ENCODE assay signal across 9 mouse cellular contexts in the genomic region with DNA sequence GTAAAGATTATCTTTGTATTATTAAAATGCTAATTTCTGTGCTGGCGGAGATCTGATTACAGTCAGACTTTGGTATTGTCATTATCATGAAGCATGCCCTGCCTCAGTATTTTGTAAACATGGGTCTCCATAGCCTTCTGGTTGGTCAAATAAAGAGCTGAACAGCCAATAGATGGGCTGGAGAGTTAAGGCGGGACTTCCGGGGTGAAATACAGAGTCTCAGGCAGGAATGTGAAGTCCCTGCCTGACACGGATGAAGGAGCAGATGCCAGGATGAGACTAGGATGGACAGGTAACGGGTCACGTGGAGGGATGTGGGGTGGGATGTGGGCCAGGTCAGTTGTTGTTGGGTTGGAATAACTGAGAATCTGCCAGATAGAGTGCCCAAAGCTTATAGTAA. TPM values are rescaled to one million over a fixed set of nuclear protein-coding genes. Genes with fewer than 3 reads are reported as not detected.
DNase-seq lines count a peak whose midpoint lies in the region; ATAC-seq and TF ChIP-seq lines count a peak whose summit lies in the region.
"Had no signal": no experiment of that assay in that cellular context is flagged by ENCODE, and none has a peak within 500 bp of the region (broad histone marks: within the 10 kb centered on the region; RNA-seq: fewer than 3 reads in every experiment).

Atg4b (plus strand) TSS at position 211 of the 400 bp plus-strand sequence.

- no peaks in the 10 kb centered on the region for H3K9me3 ChIP-seq in MEL (replicated peaks; ENCODE audit: insufficient read depth, low read length)
- H3K9me3 ChIP-seq in forebrain, embryonic 12.5 days: no peaks in the 10 kb centered on the region
- no peaks in the 10 kb centered on the region for H3K9me3 ChIP-seq in limb, embryonic 15.5 days
- H3K9me3 ChIP-seq in stomach, embryonic 15.5 days: no peaks in the 10 kb centered on the region
- H3K9me3 ChIP-seq: megakaryocyte, embryonic 14.5 days had no signal

- no peak for TF ChIP-seq EP300 in MEL (IDR thresholded peaks at IDR 0.05; ENCODE audit: low read depth in 1 of 2, low read length in 2 of 2)

- ATAC-seq in forebrain, embryonic 12.5 days (ENCODE audit: low FRiP score): no peak
- no peak for ATAC-seq in hematopoietic stem cell, adult 5-6 weeks (replicated peaks in 1 of 2; ENCODE audit: insufficient read depth in 1 of 2, low FRiP score in 2 of 2, low TSS enrichment in 1 of 2, low read depth in 1 of 2, poor library complexity in 2 of 2, severe bottlenecking in 2 of 2)
- ATAC-seq in limb, embryonic 15.5 days (ENCODE audit: insufficient number of reproducible peaks, low FRiP score, low TSS enrichment, low read depth): no peak
- ATAC-seq in stomach, embryonic 15.5 days (ENCODE audit: insufficient read depth, low FRiP score, low read depth): no peak

- peaks cover 7 to 18% of the 10 kb centered on the region in 2 experiments for H3K36me3 ChIP-seq in MEL (ENCODE audit: control insufficient read depth in 1 of 2, insufficient read depth in 2 of 2, low read length in 2 of 2)
- H3K36me3 ChIP-seq in forebrain, embryonic 12.5 days (replicated peaks): peaks cover 19% of the 10 kb centered on the region
- H3K36me3 ChIP-seq in limb, embryonic 15.5 days: peaks cover 25% of the 10 kb centered on the region
- H3K36me3 ChIP-seq in stomach, embryonic 15.5 days: peaks cover 15% of the 10 kb centered on the region

- H3K27ac ChIP-seq in MEL (ENCODE audit: control insufficient read depth, low read depth, low read length): no peak within 1 kb of the TSS
- no peak within 1 kb of the TSS for H3K27ac ChIP-seq in forebrain, embryonic 12.5 days
- H3K27ac ChIP-seq in limb, embryonic 15.5 days: no peak within 1 kb of the TSS
- no peak within 1 kb of the TSS for H3K27ac ChIP-seq in stomach, embryonic 15.5 days

- H3K4me2 ChIP-seq in forebrain, embryonic 12.5 days: no peak within 1 kb of the TSS
- no peak within 1 kb of the TSS for H3K4me2 ChIP-seq in limb, embryonic 15.5 days
- no peak within 1 kb of the TSS for H3K4me2 ChIP-seq in stomach, embryonic 15.5 days

- TF ChIP-seq RAD21 in MEL (IDR thresholded peaks at IDR 0.05; ENCODE audit: low read depth, low read length): no peak

- no peak within 1 kb of the TSS for H3K9ac ChIP-seq in MEL (ENCODE audit: control insufficient read depth, low read depth, low read length, poor library complexity, severe bottlenecking)
- no peak within 1 kb of the TSS for H3K9ac ChIP-seq in forebrain, embryonic 12.5 days
- no peak within 1 kb of the TSS for H3K9ac ChIP-seq in limb, embryonic 15.5 days
- H3K9ac ChIP-seq in stomach, embryonic 15.5 days: no peak within 1 kb of the TSS

- WGBS in forebrain, embryonic 12.5 days: 77% methylated on average over 6 of the region's 6 CpGs
- 91% methylated on average over 6 of the region's 6 CpGs for WGBS in limb, embryonic 15.5 days
- 88% methylated on average over 6 of the region's 6 CpGs for WGBS in stomach, embryonic 15.5 days

- peaks cover 7 to 12% of the 10 kb centered on the region in 2 experiments; a peak in 3 of 4 replicates for H3K4me1 ChIP-seq in MEL (ENCODE audit: control insufficient read depth in 1 of 2, insufficient read depth in 2 of 2, low read length in 2 of 2)
- H3K4me1 ChIP-seq in forebrain, embryonic 12.5 days: peaks cover 23% of the 10 kb centered on the region
- H3K4me1 ChIP-seq in limb, embryonic 15.5 days: peaks cover 15% of the 10 kb centered on the region
- peaks cover 4% of the 10 kb centered on the region for H3K4me1 ChIP-seq in stomach, embryonic 15.5 days

- H3K27me3 ChIP-seq in MEL (ENCODE audit: control insufficient read depth in 1 of 2, insufficient read depth in 2 of 2, low read length in 2 of 2): no peaks in the 10 kb centered on the region
- no peaks in the 10 kb centered on the region for H3K27me3 ChIP-seq in forebrain, embryonic 12.5 days
- no peaks in the 10 kb centered on the region for H3K27me3 ChIP-seq in limb, embryonic 15.5 days
- H3K27me3 ChIP-seq in stomach, embryonic 15.5 days (replicated peaks): no peaks in the 10 kb centered on the region
- H3K27me3 ChIP-seq: megakaryocyte, embryonic 14.5 days had no signal

- no peak within 1 kb of the TSS for H3K4me3 ChIP-seq in MEL (ENCODE audit: control insufficient read depth in 1 of 2, insufficient read depth in 1 of 2, low read depth in 2 of 2, low read length in 2 of 2)
- no peak within 1 kb of the TSS for H3K4me3 ChIP-seq in forebrain, embryonic 12.5 days (replicated peaks)
- no peak within 1 kb of the TSS for H3K4me3 ChIP-seq in limb, embryonic 15.5 days
- H3K4me3 ChIP-seq in stomach, embryonic 15.5 days (replicated peaks): no peak within 1 kb of the TSS
- H3K4me3 ChIP-seq: megakaryocyte, embryonic 14.5 days had no signal

- TF ChIP-seq CTCF in MEL (IDR thresholded peaks at IDR 0.05 in 2 of 3, conservative IDR thresholded peaks at IDR 0.05 in 1 of 3; ENCODE audit: control insufficient read depth in 1 of 3, insufficient read depth in 1 of 3, low read depth in 2 of 3, low read length in 3 of 3, poor library complexity in 1 of 3, severe bottlenecking in 1 of 3): no peak

- H3K79me2 ChIP-seq in MEL (ENCODE audit: control insufficient read depth, insufficient read depth, low read length, poor library complexity): peaks cover 28% of the 10 kb centered on the region

- DNase-seq in heart, adult 18-20 months: no peak
- no peak for DNase-seq in heart, adult 11 months
- no peak for DNase-seq in MEL (ENCODE audit: low read depth, low spot score)
- DNase-seq in embryo, embryonic 10.5 days (ENCODE audit: low spot score): no peak

- TF ChIP-seq POLR2A in MEL (IDR thresholded peaks at IDR 0.05; ENCODE audit: control insufficient read depth in 1 of 2, insufficient read depth in 1 of 2, low read depth in 1 of 2, low read length in 2 of 2, poor library complexity in 1 of 2): no peak

TF ChIP-seq in MEL, 35 proteins besides CTCF, POLR2A, EP300 and RAD21:
- TF ChIP-seq HCFC1 (IDR thresholded peaks at IDR 0.05; ENCODE audit: low read depth, low read length): no peak
- peak; percentile 42; the same call in 1 of the 2 replicates for TF ChIP-seq MAX (IDR thresholded peaks at IDR 0.05; ENCODE audit: low read length)

RNA-seq across cellular contexts. Expression of gene Atg4b, which starts in this region (rescaled TPM):
- 10 to 100 TPM; 36.2 to 40.6 TPM for total RNA-seq in heart, adult 18-20 months (2021)
- total RNA-seq in MEL (2012; rRNA removed): 56.8 and 57.9 TPM in 2 replicates
- 100 to 1,000 TPM in 1 of 2 experiments, not detected in 1; 121 TPM for polyA plus RNA-seq in MEL (2012; ENCODE audit: insufficient read depth in 1 of 2, insufficient read length in 2 of 2, low read depth in 1 of 2, low replicate concordance in 2 of 2, missing spikeins in 1 of 2)
- polyA plus RNA-seq in forebrain, embryonic 12.5 days (2016; fragmentation: Nextera tagmentation; extraction: Ambion mirVana): 102 and 113 TPM in 2 replicates
- 56.5 and 83.3 TPM in 2 replicates for total RNA-seq in hematopoietic stem cell, adult 5-6 weeks (2017)
- polyA plus RNA-seq in limb, embryonic 15.5 days (2015; fragmentation: Nextera tagmentation; extraction: Ambion mirVana): 74.5 and 74.9 TPM in 2 replicates
- polyA plus RNA-seq in stomach, embryonic 15.5 days (2015; fragmentation: Nextera tagmentation; extraction: Ambion mirVana): 74.5 and 81.2 TPM in 2 replicates
